Mouse (Mus musculus): ENCODE results near the gene 4932429P05Rik. TPM values are rescaled to one million over a fixed set of nuclear protein-coding genes. Genes with fewer than 3 reads are reported as not detected.

Gene 4932429P05Rik
- not detected in 2 replicates for polyA plus RNA-seq (2012; rRNA removed)

DNA sequence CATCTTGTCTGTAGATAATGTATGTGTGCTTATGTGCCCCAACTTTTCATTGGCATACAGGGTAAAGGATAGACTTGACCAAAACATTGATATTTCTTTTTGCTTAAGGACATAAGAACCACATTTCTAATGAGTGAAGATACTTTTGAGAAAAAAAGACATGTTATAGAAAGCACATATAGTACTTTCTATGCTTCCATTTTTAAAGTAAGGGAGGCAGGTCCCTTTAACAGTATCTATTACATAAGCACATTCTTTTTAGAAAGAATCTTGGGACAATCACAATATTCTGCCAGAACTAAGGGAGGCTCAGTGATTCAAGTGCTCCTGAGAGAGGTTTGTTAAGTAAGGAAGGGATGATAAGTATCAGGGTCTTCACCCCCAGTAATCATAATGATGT lies at the start of gene 4932429P05Rik:
Gene 4932429P05Rik (plus strand): TSS at position 301 of the 400 bp plus-strand sequence.
- DNase-seq (ENCODE audit: extremely low spot score in 1 of 2, low spot score in 1 of 2): no peak

Other genes with a start within 250 kb of the 4932429P05Rik start
- not detected in 2 replicates for gene 4930415L06Rik, start 180.6 kb downstream of the 4932429P05Rik start, polyA plus RNA-seq (2012; rRNA removed)